Mouse (Mus musculus) spleen, adult 2 months (tissue): ENCODE data around the gene Gm16867. TPM values are rescaled to one million over a fixed set of nuclear protein-coding genes. Genes with fewer than 3 reads are reported as not detected.
"Not testable (repeated sequence)": the region's sequence is repeated elsewhere in the genome, so short reads cannot be mapped to it uniquely, and the experiment has no call there.

Experiments used
- DNase-seq, 2 experiments: peaks; one replicate each; pipeline versions ENCODE4 v3.0.0 to v3.0.0-alpha.2; 2012 to 2021; ENCODE audit warnings: low spot score in 2 of 2, low read depth in 1 of 2
- H3K27ac ChIP-seq: fragments of 200-500 bp; 2 replicates; pipeline ENCODE4 v1.5.1; 2012; ENCODE audit warnings: low read length, inconsistent platforms; ENCODE audit not compliant: insufficient read depth
- H3K27me3 ChIP-seq: fragments of 200-500 bp; 2 replicates; pipeline ENCODE4 v1.6.1; 2012; ENCODE audit warnings: mild to moderate bottlenecking, moderate library complexity, low read length, inconsistent platforms; ENCODE audit not compliant: control insufficient read depth, insufficient read depth
- H3K36me3 ChIP-seq: fragments of 200-500 bp; 2 replicates; pipeline ENCODE4 v1.6.1; 2012; ENCODE audit warnings: mild to moderate bottlenecking, low read length, inconsistent platforms; ENCODE audit not compliant: control insufficient read depth, insufficient read depth
- H3K4me1 ChIP-seq: fragments of 200-500 bp; 2 replicates; pipeline ENCODE4 v1.6.1; 2011; ENCODE audit warnings: inconsistent platforms; ENCODE audit not compliant: control insufficient read depth, insufficient read depth, insufficient read length
- H3K4me3 ChIP-seq: fragments of 200-500 bp; 2 replicates; pipeline ENCODE4 v1.5.1; 2011; ENCODE audit warnings: mild to moderate bottlenecking, inconsistent platforms; ENCODE audit not compliant: insufficient read depth, insufficient read length; ENCODE audit errors: extremely low read depth
- WGBS: fragments of 180-500 bp; shearing (Covaris S2); methylation state at CpG from one replicate; pipeline ENCODE4 v1.1.7; 2018; 5-methylcytosine and 5-hydroxymethylcytosine counted together
- polyA plus RNA-seq: library from polyadenylated mRNA; depleted of rRNA; stranded (reverse); fragments of >200 nt; gene quantifications from 2 replicates; pipeline ENCODE4 v1.2.3, GENCODE M21; 2012

The Gm16867 gene
- polyA plus RNA-seq, 1 experiment, result 144 TPM

GRCm38 (mm10) chr14:69507000-69507399, 3.8 kb upstream of the Gm16867 start:
- H3K27me3 ChIP-seq, H3K4me3 ChIP-seq, H3K4me1 ChIP-seq, H3K27ac ChIP-seq, DNase-seq, H3K36me3 ChIP-seq: not testable (repeated sequence)
- WGBS, result no CpG with 5 or more reads among the region's 1 CpGs

- not testable (repeated sequence) for H3K27me3 ChIP-seq, H3K4me1 ChIP-seq, H3K4me3 ChIP-seq, H3K27ac ChIP-seq, DNase-seq, H3K36me3 ChIP-seq
- no CpG with 5 or more reads among the region's 73 CpGs for WGBS
These were observed 567 bp downstream of the Gm16867 start for GRCm38 (mm10) chr14:69502440-69503150.

GRCm38 (mm10) chr14:69496259-69496658, 6.9 kb downstream of the Gm16867 start:
- not testable (repeated sequence) for H3K27me3 ChIP-seq, H3K4me1 ChIP-seq, H3K4me3 ChIP-seq, H3K27ac ChIP-seq, DNase-seq, H3K36me3 ChIP-seq

- not testable (repeated sequence) for H3K27me3 ChIP-seq, H3K36me3 ChIP-seq, H3K4me1 ChIP-seq, H3K4me3 ChIP-seq, H3K27ac ChIP-seq, DNase-seq
- WGBS, result no CpG with 5 or more reads among the region's 2 CpGs
These were observed 8.2 kb downstream of the Gm16867 start for GRCm38 (mm10) chr14:69494946-69495345.

GRCm38 (mm10) chr14:69494522-69494921, 8.6 kb downstream of the Gm16867 start:
- not testable (repeated sequence) for H3K36me3 ChIP-seq, H3K4me3 ChIP-seq, H3K27ac ChIP-seq, DNase-seq, H3K27me3 ChIP-seq, H3K4me1 ChIP-seq
- WGBS, result no CpG with 5 or more reads among the region's 3 CpGs

GRCm38 (mm10) chr14:69488001-69488400, 15.2 kb downstream of the Gm16867 start:
- DNase-seq, H3K4me1 ChIP-seq, H3K36me3 ChIP-seq, H3K27ac ChIP-seq, H3K27me3 ChIP-seq, H3K4me3 ChIP-seq: not testable (repeated sequence)
- no CpG with 5 or more reads among the region's 10 CpGs for WGBS

- H3K27me3 ChIP-seq, DNase-seq, H3K27ac ChIP-seq, H3K4me3 ChIP-seq, H3K36me3 ChIP-seq, H3K4me1 ChIP-seq: not testable (repeated sequence)
- WGBS, result no CpG with 5 or more reads among the region's 18 CpGs
These were observed 17.6 kb downstream of the Gm16867 start for GRCm38 (mm10) chr14:69485466-69486135.

- not testable (repeated sequence) for DNase-seq, H3K4me1 ChIP-seq, H3K27me3 ChIP-seq, H3K4me3 ChIP-seq, H3K36me3 ChIP-seq, H3K27ac ChIP-seq
- WGBS, result no CpG with 5 or more reads among the region's 11 CpGs
These were observed 29.1 kb downstream of the Gm16867 start for GRCm38 (mm10) chr14:69473941-69474646.

GRCm38 (mm10) chr14:69473322-69473721, 29.8 kb downstream of the Gm16867 start:
- H3K27ac ChIP-seq, H3K4me3 ChIP-seq, DNase-seq, H3K36me3 ChIP-seq, H3K4me1 ChIP-seq, H3K27me3 ChIP-seq: not testable (repeated sequence)
- no CpG with 5 or more reads among the region's 2 CpGs for WGBS

- H3K27me3 ChIP-seq, H3K4me1 ChIP-seq, DNase-seq, H3K27ac ChIP-seq, H3K4me3 ChIP-seq, H3K36me3 ChIP-seq: not testable (repeated sequence)
- WGBS, result no CpG with 5 or more reads among the region's 8 CpGs
These were observed 32.9 kb downstream of the Gm16867 start for GRCm38 (mm10) chr14:69470122-69470708.
